Mouse (Mus musculus): Measurements from ENCODE around the gene Foxe3. TPM values are rescaled to one million over a fixed set of nuclear protein-coding genes. Genes with fewer than 3 reads are reported as not detected.

Gene Foxe3
- polyA plus RNA-seq, 1 experiment from 2014 or later, result not detected

- no peak overlapping the region for H3K27ac ChIP-seq (ENCODE audit: low read depth, low read length)
- peaks cover 9% of the 10 kb centered on the region for H3K4me1 ChIP-seq (ENCODE audit: control insufficient read depth, insufficient read depth, low read length)
- H3K9me3 ChIP-seq (replicated peaks; ENCODE audit: control insufficient read depth, low read length), result no peaks in the 10 kb centered on the region
- no peak overlapping the region for H3K9ac ChIP-seq (ENCODE audit: low read length)
- H3K27me3 ChIP-seq (replicated peaks; ENCODE audit: control insufficient read depth, insufficient read depth, low read length), result peaks cover 97% of the 10 kb centered on the region
- WGBS, result 2% methylated on average over 20 of the region's 20 CpGs
- H3K4me2 ChIP-seq (ENCODE audit: low read length), result peak overlapping the region; percentile 62; the same call in 1 of the 2 replicates
- peak overlapping the region; percentile 39; the same call in 1 of the 2 replicates for H3K4me3 ChIP-seq (ENCODE audit: low read depth, low read length)
- ATAC-seq, result no peak
- H3K36me3 ChIP-seq (ENCODE audit: control insufficient read depth, insufficient read depth, low read length), result no peaks in the 10 kb centered on the region
- no peak for DNase-seq (ENCODE audit: low spot score)
These were observed 16.0 kb downstream of the Foxe3 start for GRCm38 (mm10) chr4:114909602-114910484.

DNA sequence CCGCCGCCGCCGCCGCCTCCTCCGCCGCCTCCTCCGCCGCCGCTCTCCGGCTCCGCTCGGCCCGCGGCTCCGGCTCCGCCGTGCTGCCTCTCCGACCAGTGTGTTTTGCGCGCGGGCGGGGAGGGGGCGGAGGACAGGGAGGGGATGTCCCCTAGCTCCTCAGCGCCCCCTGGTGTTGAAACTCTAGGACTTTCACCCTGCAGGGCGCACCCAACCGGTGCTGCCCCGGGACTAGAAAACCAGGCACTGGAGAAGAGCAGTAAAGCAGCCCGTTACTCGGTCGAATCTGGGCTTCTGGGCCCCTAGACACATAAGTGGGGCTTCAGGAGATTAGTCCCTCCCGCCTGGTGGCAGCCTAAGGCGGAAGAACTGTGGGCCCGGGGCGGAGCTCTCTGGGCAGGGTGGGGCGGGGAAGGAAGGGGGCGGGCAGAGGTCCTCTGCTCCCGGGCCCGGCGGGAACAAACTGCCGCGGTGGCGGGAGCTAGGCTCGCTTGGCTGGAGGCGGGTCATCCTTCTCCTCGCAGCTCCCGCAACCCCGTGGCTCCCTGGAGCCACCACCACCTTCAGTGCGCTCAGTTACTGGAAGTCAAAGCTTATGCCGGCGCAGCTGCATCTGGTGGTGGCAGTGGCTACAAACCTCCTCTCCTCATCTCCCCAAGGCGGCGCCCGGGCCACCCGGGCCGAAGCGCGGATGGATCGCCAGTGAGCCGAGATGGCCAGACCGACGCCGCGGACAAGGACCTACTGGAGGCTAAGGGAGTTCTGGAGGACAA, 16.8 kb downstream of the Foxe3 start, which contains the start of gene Foxd2:
Gene Foxd2, minus strand, starts transcription at position 45 of the 773 bp plus-strand sequence.
- DNase-seq (ENCODE audit: low spot score), result peak; percentile 86
- Histone ChIP-seq H3K4me2 (ENCODE audit: low read length) (peak within 1 kb of the TSS; percentile 62), H3K27me3 (replicated peaks; ENCODE audit: control insufficient read depth, insufficient read depth, low read length) (peaks cover 97% of the 10 kb centered on the region), H3K9ac (ENCODE audit: low read length) (peak within 1 kb of the TSS; percentile 32; the same call in 1 of the 2 replicates), H3K36me3 (ENCODE audit: control insufficient read depth, insufficient read depth, low read length) (no peaks in the 10 kb centered on the region), H3K9me3 (replicated peaks; ENCODE audit: control insufficient read depth, low read length) (no peaks in the 10 kb centered on the region), H3K4me1 (ENCODE audit: control insufficient read depth, insufficient read depth, low read length) (peaks cover 9% of the 10 kb centered on the region), H3K4me3 (ENCODE audit: low read depth, low read length) (peak within 1 kb of the TSS; percentile 39), H3K27ac (ENCODE audit: low read depth, low read length) (no peak within 1 kb of the TSS)
- WGBS, result 0% methylated on average over 38 of the region's 64 CpGs
- ATAC-seq, result peak; percentile 87

- DNase-seq (ENCODE audit: low spot score) (no peak), ATAC-seq (peak; percentile 38)
- Histone ChIP-seq H3K36me3 (ENCODE audit: control insufficient read depth, insufficient read depth, low read length) (no peaks in the 10 kb centered on the region), H3K4me1 (ENCODE audit: control insufficient read depth, insufficient read depth, low read length) (peaks cover 9% of the 10 kb centered on the region), H3K9ac (ENCODE audit: low read length) (peak overlapping the region; percentile 32; the same call in 1 of the 2 replicates), H3K27ac (ENCODE audit: low read depth, low read length) (no peak overlapping the region), H3K4me3 (ENCODE audit: low read depth, low read length) (peak overlapping the region; percentile 39), H3K4me2 (ENCODE audit: low read length) (peak overlapping the region; percentile 62), H3K9me3 (replicated peaks; ENCODE audit: control insufficient read depth, low read length) (no peaks in the 10 kb centered on the region), H3K27me3 (replicated peaks; ENCODE audit: control insufficient read depth, insufficient read depth, low read length) (peaks cover 95% of the 10 kb centered on the region)
- under 1% methylated on average over 94 of the region's 103 CpGs for WGBS
These were observed 17.6 kb downstream of the Foxe3 start for GRCm38 (mm10) chr4:114907951-114908828.

DNA sequence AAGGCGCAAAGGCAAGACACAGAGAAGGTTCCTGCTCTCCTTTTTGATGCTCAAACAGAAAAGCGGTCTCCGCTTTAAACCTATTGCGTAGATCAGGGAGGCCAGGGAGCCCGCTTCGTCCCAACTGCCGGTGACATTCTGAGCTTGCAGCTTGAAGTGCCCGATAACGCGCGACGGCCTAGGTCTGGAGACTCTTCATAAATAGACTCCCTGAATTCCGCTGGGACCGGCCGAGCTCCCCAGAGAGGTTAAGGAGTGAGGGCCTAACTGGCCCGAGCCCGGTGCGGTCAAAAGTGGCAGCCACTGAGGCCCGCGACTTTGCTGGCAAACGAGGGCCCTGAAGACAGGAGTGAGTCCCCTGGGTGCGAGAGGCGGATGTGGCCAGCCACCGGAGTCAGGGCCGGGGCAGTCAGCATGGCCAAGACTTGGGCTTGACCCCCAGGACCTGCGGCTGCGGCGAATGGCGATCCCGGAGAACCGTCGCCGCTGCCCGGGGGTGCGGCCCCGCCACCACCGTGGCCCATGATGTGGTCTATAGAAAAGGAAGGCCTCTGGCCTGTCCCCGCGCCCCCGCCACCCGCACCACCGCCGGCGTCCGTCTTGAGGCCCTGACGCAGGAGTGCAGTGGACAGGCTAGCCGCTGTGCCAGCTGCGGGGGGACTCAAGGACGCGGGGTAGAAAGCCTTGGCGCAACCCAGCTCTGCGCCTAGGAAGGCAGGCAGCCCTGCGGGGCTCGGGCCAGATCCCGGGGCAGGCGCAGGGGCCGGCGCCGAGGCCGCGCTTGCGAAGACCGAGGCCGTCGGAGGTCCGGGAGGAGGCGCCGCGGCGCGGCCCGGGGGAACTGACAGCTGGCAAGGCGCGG, 18.5 kb downstream of the Foxe3 start:
- no peak overlapping the region for H3K27ac ChIP-seq (ENCODE audit: low read depth, low read length)
- DNase-seq (ENCODE audit: low spot score) (no peak), ATAC-seq (no peak)
- 1% methylated on average over 73 of the region's 74 CpGs for WGBS
- peak overlapping the region; percentile 39 for H3K4me3 ChIP-seq (ENCODE audit: low read depth, low read length)
- no peaks in the 10 kb centered on the region for H3K36me3 ChIP-seq (ENCODE audit: control insufficient read depth, insufficient read depth, low read length)
- no peak overlapping the region for H3K9ac ChIP-seq (ENCODE audit: low read length)
- peaks cover 9% of the 10 kb centered on the region for H3K4me1 ChIP-seq (ENCODE audit: control insufficient read depth, insufficient read depth, low read length)
- H3K9me3 ChIP-seq (replicated peaks; ENCODE audit: control insufficient read depth, low read length), result no peaks in the 10 kb centered on the region
- peaks cover 93% of the 10 kb centered on the region for H3K27me3 ChIP-seq (replicated peaks; ENCODE audit: control insufficient read depth, insufficient read depth, low read length)
- peak overlapping the region; percentile 62; the same call in 1 of the 2 replicates for H3K4me2 ChIP-seq (ENCODE audit: low read length)

DNA sequence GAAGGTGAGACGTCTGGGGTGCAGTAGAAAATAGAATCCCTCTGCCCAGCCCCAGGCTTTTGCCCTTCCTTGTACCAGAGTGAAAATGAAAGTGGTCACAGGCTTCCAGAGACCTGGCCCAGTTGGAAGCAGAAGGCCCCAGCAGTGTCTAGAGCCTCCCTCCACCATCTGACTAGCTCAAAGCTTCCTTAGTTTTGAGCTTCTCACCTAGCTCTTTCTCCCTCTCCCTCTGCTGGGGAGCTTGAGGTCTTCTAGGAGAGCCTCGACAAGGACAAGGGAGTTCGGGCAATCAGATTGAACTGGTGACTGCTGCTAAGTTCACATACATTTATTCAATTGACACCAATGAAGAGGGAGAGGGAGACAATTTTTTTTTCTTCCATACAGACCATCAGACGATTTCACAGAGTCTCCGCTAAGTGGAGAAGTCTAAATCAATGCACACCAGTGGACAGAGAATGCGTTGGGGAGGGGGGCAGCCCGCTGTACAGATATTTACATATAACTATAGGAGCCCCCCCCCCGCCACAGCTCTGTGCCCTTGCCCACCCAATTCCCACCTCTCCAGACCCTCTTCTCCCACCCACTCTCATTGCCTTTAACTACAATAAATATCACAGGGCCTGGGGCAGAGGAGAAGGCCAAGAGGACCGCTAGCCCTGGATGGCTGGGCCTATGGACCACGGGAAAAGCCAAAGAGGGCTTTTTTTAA, 19.7 kb downstream of the Foxe3 start:
- H3K27me3 ChIP-seq (replicated peaks; ENCODE audit: control insufficient read depth, insufficient read depth, low read length), result peaks cover 95% of the 10 kb centered on the region
- no peak overlapping the region for H3K9ac ChIP-seq (ENCODE audit: low read length)
- peaks cover 11% of the 10 kb centered on the region for H3K4me1 ChIP-seq (ENCODE audit: control insufficient read depth, insufficient read depth, low read length)
- H3K27ac ChIP-seq (ENCODE audit: low read depth, low read length), result no peak overlapping the region
- 3% methylated on average over 10 of the region's 10 CpGs for WGBS
- H3K9me3 ChIP-seq (replicated peaks; ENCODE audit: control insufficient read depth, low read length), result no peaks in the 10 kb centered on the region
- no peak for ATAC-seq
- H3K36me3 ChIP-seq (ENCODE audit: control insufficient read depth, insufficient read depth, low read length), result no peaks in the 10 kb centered on the region
- DNase-seq (ENCODE audit: low spot score), result no peak
- no peak overlapping the region for H3K4me2 ChIP-seq (ENCODE audit: low read length)
- H3K4me3 ChIP-seq (ENCODE audit: low read depth, low read length), result no peak overlapping the region

GRCm38 (mm10) chr4:114905501-114905900, 20.3 kb downstream of the Foxe3 start:
- Histone ChIP-seq H3K4me1 (ENCODE audit: control insufficient read depth, insufficient read depth, low read length) (peaks cover 11% of the 10 kb centered on the region), H3K36me3 (ENCODE audit: control insufficient read depth, insufficient read depth, low read length) (no peaks in the 10 kb centered on the region), H3K9me3 (replicated peaks; ENCODE audit: control insufficient read depth, low read length) (no peaks in the 10 kb centered on the region), H3K27me3 (replicated peaks; ENCODE audit: control insufficient read depth, insufficient read depth, low read length) (peaks cover 95% of the 10 kb centered on the region), H3K9ac (ENCODE audit: low read length) (no peak overlapping the region), H3K27ac (ENCODE audit: low read depth, low read length) (no peak overlapping the region), H3K4me2 (ENCODE audit: low read length) (no peak overlapping the region), H3K4me3 (ENCODE audit: low read depth, low read length) (no peak overlapping the region)
- DNase-seq (ENCODE audit: low spot score) (no peak), ATAC-seq (no peak)
- WGBS, result 36% methylated on average over 3 of the region's 3 CpGs

- Histone ChIP-seq H3K27ac (ENCODE audit: low read depth, low read length) (no peak overlapping the region), H3K4me2 (ENCODE audit: low read length) (no peak overlapping the region), H3K4me1 (ENCODE audit: control insufficient read depth, insufficient read depth, low read length) (peaks cover 7% of the 10 kb centered on the region), H3K9me3 (replicated peaks; ENCODE audit: control insufficient read depth, low read length) (no peaks in the 10 kb centered on the region), H3K4me3 (ENCODE audit: low read depth, low read length) (no peak overlapping the region), H3K27me3 (replicated peaks; ENCODE audit: control insufficient read depth, insufficient read depth, low read length) (peaks cover 95% of the 10 kb centered on the region), H3K9ac (ENCODE audit: low read length) (no peak overlapping the region), H3K36me3 (ENCODE audit: control insufficient read depth, insufficient read depth, low read length) (no peaks in the 10 kb centered on the region)
- DNase-seq (ENCODE audit: low spot score) (no peak), ATAC-seq (no peak)
- under 1% methylated on average over 11 of the region's 11 CpGs for WGBS
These were observed 22.4 kb downstream of the Foxe3 start for GRCm38 (mm10) chr4:114903422-114903782.
